Mouse (Mus musculus) spleen, adult 12 weeks (tissue): Measurements from ENCODE around the gene Farp2.
"Not testable (repeated sequence)": the region's sequence is repeated elsewhere in the genome, so short reads cannot be mapped to it uniquely, and the experiment has no call there.

ENCODE experiments used
- DNase-seq: peaks from one replicate; pipeline ENCODE4 v3.0.0; 2022; ENCODE audit warnings: low spot score

Farp2 gene

GRCm38 (mm10) chr1:93511585-93512350, at the start of gene Farp2:
Gene Farp2, plus strand, starts transcription at chr1:93512079.
- DNase-seq: peak; percentile 88

- no peak for DNase-seq
Observed at GRCm38 (mm10) chr1:93465066-93465465, 46.8 kb upstream of the Farp2 start.

DNA sequence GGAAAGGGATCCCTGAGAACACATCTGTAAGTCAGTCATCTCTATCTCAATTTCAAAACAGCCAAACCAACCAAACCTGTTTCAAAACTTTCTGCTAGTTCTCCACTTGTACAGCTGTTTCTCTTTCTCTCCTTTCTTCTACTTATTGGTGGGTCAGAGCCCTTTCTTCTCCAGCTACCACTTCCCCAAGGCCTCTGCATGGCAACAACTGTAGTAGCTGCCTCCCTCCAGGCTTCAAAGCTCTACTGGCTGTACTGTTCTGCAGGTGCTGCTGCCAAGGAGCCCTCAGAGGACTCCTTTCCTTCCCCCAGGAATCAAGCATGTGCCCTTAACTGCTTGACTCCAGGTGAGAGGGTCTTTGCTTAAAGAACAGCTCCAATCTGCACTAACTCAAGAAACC, 46.1 kb upstream of the Farp2 start:
- no peak for DNase-seq

DNA sequence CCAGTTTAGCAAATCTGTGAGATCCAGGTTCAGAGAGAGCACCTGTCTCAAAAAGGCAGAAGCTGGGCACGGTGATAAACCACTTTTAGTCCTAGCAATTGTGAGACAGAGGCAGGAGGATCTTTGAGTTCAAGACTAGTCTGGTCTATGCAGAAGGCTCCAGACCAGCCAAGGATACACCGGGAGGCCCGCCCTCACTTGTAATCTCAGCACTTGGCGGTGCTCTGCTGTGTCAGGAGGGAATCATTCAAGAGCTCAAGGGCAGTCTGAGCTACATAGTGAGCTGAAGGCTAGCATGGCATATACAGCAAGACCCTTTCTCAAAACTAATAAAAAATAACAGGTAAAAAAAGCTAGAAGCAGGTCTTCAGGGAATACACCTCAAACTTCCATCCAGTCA, 43.3 kb upstream of the Farp2 start:
- DNase-seq: no peak

DNA sequence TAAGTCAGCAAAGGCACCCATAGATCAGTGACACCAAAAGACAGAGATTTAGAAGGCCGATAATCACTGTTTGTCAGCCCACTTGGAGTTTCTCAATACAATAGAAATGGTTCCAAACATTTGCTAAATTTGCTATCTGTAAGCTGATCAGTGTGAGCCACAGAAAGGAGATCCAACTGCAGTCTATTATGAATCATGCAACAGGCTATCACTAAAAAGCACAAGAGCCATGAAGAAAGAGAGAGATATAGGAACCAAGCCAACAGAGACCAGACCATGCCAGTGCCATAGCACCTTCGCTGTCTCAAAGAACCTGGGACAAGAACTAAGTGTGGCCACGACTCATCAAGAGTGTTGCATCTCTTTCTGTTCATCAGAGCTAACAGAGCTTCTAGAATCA, 36.2 kb upstream of the Farp2 start:
- no peak for DNase-seq

GRCm38 (mm10) chr1:93477758-93478585, 33.9 kb upstream of the Farp2 start:
- DNase-seq: peak; percentile 86

DNA sequence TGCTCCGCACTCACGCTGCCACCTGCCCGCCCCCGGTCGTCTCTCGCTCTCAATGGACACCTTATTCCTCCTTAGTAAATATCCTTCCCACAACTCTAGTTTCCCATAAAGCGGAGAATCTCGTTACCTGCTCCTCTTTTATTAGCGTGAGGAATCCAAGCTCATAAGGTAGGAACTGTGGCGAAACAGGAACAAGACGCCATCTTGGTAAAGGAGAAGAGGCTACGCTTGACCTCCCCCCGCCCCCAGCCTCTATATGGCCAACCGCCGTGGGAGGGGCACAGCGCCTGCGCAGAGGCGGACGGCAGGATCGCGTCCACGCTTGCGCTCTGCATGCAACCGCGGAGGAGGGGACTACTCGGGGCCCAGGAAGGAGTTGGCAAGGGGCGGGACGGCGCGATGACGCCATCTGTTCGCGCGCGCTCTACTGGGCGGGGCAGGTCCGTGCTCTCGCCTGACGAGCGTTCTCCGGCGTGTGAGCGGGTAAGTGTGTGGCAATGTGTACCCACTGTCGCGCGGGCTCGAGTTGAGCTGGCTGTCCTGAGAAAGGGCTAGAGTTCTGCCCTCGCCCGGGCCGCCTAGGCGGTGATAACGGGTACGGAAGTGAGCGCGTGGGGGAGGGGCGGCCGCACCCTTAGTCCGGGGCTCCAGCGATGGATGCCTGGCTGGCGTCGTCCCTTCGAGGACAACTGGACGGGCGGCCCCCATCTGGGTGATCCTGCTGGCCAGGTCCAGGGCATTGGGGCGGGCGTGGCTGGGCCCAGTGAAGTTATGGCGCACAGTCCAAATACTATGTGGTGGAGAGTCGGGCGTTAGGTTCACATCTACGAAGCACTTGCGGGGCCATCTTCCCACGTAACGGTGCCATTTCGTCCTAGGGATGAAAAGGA, 33.0 kb upstream of the Farp2 start, which contains the start of gene Hdlbp:
Gene Hdlbp, minus strand, starts transcription at position 230 of the 890 bp plus-strand sequence.
- DNase-seq: peak; percentile 98

GRCm38 (mm10) chr1:93479476-93480083, 32.3 kb upstream of the Farp2 start:
- DNase-seq: peak; percentile 8

GRCm38 (mm10) chr1:93486302-93486701, 25.6 kb upstream of the Farp2 start:
- not testable (repeated sequence) for DNase-seq

DNA sequence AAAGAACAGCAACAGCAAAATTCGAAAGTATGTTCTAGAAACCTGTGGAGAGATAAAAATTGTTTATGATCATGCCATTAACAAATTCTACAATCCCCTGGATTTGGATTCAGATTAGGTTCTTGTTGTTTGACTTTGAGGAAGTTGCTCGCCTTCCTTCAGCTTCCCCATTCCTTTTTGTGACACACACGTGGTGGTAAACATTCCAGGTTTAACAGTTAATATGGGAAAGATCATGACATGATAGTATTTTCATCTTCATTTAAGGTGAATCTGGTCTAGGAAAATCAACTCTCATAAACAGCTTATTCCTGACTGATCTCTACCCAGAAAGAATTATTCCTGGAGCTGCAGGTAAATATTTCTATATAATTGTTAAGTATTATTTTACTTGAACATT, 16.6 kb upstream of the Farp2 start:
- no peak for DNase-seq

DNA sequence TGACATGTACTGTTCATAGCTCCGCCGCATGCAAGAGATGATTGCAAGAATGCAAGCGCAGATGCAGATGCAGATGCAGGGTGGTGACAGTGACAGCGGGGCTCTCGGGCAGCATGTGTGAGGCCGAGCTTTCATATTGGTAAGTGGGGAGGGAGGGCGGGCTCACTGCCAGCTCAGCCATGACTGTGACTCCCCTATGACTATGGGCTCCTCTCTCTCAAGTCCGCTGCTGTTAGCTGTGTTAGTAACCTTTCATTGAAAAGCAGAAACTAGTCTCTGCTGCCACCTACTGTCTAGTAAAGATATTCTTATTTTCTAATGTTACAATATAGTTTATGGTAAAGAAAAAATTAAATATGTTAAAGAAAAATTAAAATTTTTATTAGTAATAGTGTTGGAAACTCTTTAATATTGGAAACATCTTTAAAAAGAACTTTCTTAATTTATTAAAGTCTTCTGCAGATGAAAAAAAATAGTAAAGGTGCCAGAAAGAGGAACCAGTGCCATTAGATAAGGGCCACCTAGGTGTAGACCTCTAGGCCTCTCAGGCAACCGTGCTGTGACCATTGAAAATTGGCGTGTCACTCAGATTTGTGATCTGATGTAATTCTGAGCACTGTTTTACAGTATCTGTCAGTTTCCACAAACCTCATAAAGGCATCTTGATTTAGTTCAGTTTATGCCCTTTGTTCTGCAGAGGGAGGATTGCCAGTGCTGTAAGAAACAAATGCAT, 4.8 kb upstream of the Farp2 start:
- DNase-seq: no peak

DNA sequence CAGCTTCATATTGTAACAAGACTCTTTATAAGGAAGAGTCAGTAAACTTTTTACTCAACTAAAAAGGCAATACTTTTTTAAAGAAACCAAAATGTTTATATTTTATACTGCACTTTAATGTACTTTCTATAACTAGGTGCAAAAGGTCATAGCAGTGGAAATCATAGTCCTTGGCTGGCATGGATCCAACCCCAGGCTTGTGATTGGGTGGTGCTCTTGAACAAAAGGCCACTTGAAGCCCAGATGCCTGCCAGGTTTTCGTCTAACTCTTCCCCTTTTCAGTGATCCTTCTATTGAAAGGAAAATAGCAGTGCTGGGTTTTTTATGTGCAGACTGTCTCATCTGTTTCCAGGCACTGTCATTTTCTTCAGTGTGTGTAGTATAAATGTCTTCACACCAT, 3.3 kb upstream of the Farp2 start:
- DNase-seq: not testable (repeated sequence)

- no peak for DNase-seq
Observed at GRCm38 (mm10) chr1:93512351-93512690, 442 bp downstream of the Farp2 start.

GRCm38 (mm10) chr1:93513221-93513620, 1.3 kb downstream of the Farp2 start:
- DNase-seq: no peak

DNA sequence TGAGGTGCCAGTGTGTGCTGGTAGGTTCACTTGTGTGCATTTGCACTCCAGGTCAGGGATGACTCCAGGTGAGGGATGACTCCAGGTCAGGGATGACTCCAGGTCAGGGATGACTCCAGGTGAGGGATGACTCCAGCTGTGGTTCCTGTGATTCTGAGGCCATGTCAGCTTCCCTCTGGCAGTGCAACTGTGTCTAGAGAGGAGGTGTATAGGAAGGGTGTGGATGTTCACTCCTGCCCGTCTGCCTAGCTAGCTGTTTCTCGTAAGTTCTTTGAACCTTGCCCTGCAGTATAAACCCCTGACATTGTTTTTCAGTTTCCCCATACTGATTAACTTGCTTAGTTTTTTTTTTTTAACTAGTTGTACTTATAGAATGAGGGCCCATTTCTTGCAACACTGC, 9.6 kb downstream of the Farp2 start:
- DNase-seq: no peak

DNA sequence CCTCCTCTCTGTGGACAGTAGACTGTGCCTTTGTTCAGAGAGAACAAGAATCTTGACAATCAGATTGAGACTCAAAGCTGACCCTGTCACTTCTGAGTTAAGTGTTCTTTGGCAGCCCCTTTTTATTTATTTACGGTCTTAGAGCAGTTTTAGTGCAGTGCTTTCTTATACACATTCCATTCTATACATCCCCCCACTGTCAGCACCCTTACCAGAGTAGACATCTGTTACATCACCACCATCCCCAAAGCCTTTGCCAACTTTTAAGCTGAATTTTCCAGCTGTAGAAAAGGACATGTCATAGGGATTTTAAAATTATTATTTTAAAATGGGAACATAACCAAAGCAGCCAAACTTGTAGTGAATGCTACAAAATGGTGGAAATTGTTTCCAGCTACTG, 10.4 kb downstream of the Farp2 start:
- no peak for DNase-seq

DNA sequence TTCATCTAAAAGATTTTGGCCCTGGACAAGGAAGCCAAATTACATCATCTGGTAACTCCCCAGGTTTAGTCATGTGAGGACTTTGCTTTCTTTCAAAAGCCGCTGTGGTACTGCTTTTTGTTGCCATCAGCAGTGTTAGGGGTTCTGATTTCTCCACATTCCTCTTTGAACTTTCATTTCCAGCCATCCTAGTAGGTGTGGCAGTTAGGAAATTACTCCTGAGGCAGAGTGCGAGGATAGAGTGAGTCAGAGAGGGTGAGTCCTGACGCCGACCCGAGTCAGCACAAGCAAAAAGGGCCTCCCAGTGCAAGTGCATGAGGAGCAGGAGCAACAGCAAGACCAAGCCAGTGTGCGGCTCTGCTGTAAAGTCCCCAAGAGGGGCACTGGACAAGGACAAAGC, 17.9 kb downstream of the Farp2 start:
- no peak for DNase-seq

- DNase-seq: no peak
Observed at GRCm38 (mm10) chr1:93537227-93537626, 25.3 kb downstream of the Farp2 start.

DNA sequence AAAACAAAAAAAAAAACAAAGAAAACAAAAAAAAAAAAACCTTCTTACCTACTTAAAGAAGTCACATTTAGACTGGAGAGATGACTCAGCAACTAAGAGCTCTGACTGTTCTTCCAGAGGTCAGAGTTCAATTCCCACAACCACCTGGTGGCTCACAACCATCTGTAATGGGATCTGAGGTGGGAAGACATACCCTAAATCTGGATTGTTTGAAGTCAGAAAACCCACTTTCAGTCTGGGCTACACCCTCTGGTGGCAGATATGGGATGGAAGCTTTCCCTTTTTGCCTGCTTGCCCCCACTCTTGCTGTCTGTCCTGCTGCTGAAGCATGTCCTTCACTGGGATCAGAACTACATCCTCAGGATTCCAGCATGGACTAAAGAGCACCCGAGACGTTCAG, 31.3 kb downstream of the Farp2 start:
- DNase-seq: no peak

- DNase-seq: no peak
Observed at GRCm38 (mm10) chr1:93547286-93547685, 35.4 kb downstream of the Farp2 start.

DNA sequence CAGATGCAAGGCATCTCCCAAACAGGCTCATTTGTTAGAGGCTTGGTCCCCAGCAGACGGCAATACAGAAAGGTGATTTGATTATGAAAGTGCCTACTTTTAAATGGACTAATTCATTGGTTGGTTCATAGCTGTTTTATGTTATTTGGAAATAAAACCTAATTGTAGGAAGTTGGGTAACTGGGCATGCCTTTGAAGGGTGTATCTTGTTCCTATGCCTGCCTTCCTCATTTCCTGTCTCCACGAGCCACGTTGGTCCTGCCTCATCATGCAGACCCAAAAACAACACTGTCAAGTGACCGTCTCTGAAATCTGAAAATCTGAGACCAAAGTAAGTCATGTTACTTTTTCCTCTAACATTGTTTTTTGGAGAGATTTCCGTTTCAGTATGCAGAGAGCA, 39.5 kb downstream of the Farp2 start:
- no peak for DNase-seq
